Mouse (Mus musculus) forebrain, embryonic 12.5 days (tissue): ENCODE measurements at regions not wholly inside any gene's neighbourhood (a gene's known extent, or its start where the extent isn't known, plus 50 kb on each side); places are given as distances from the start of the nearest gene placed in this dataset.

Experiments
- ATAC-seq: fragments of 200-750 bp; cut with Nextera tagmentation; 2 replicates; pipeline ENCODE4 v1.8.0; 2017; ENCODE audit warnings: moderate TSS enrichment; ENCODE audit not compliant: low FRiP score
- H3K27ac ChIP-seq: fragments of 300-500 bp; sonication (generic); 2 replicates; pipeline ENCODE4 v1.5.1; 2016; ENCODE audit warnings: mild to moderate bottlenecking
- H3K27me3 ChIP-seq: fragments of 300-500 bp; sonication (generic); 2 replicates; pipeline ENCODE4 v1.6.1; 2016; ENCODE audit warnings: mild to moderate bottlenecking
- H3K36me3 ChIP-seq: fragments of 300-500 bp; sonication (generic); replicated peaks from 2 replicates; pipeline ENCODE4 v1.6.1; 2016; ENCODE audit warnings: mild to moderate bottlenecking
- H3K4me1 ChIP-seq: fragments of 300-500 bp; sonication (generic); 2 replicates; pipeline ENCODE4 v1.6.1; 2016
- H3K4me2 ChIP-seq: fragments of 300-500 bp; sonication (generic); 2 replicates; pipeline ENCODE4 v1.6.1; 2016; ENCODE audit warnings: mild to moderate bottlenecking, moderate library complexity
- H3K4me3 ChIP-seq: fragments of 300-500 bp; sonication (generic); replicated peaks from 2 replicates; pipeline ENCODE4 v1.5.1; 2016; ENCODE audit warnings: mild to moderate bottlenecking
- H3K9ac ChIP-seq: fragments of 300-500 bp; sonication (generic); 2 replicates; pipeline ENCODE4 v1.6.1; 2016; ENCODE audit warnings: mild to moderate bottlenecking
- H3K9me3 ChIP-seq: fragments of 300-500 bp; sonication (generic); 2 replicates; pipeline ENCODE4 v1.6.1; 2016
- WGBS: fragments of 180-500 bp; shearing (Covaris S2); methylation state at CpG from one replicate; pipeline ENCODE4 v1.1.7; 2016; 5-methylcytosine and 5-hydroxymethylcytosine counted together

DNA sequence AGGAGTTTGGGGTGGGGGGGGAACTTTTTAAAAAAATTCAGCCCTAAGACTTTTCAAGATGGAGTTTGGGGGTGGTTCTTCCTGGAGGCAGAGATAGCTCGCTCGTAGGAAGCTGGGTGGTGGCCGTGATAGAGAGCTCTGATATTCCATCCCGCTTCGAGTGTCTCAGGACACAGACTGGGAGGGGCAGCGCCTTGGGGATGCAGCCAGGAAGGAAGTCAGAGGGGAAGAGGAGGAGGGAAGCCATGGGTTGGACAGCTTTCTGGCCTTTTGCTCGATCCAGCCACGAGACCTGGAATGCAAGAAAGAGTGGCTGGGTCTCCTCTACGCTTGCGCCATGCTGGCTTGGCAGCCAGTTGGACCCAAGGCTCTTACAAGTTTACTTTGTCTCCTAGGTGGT is 95.1 kb upstream of the Sulf2 start:
- Histone ChIP-seq H3K4me2 (no peak overlapping the region), H3K9me3 (no peaks in the 10 kb centered on the region), H3K36me3 (no peaks in the 10 kb centered on the region), H3K27ac (no peak overlapping the region), H3K9ac (no peak overlapping the region), H3K27me3 (peaks cover 9% of the 10 kb centered on the region; the same call in 1 of the 2 replicates), H3K4me1 (peaks cover 7% of the 10 kb centered on the region; the same call in 1 of the 2 replicates), H3K4me3 (no peak overlapping the region)
- 91% methylated on average over 10 of the region's 10 CpGs for WGBS
- no peak for ATAC-seq

DNA sequence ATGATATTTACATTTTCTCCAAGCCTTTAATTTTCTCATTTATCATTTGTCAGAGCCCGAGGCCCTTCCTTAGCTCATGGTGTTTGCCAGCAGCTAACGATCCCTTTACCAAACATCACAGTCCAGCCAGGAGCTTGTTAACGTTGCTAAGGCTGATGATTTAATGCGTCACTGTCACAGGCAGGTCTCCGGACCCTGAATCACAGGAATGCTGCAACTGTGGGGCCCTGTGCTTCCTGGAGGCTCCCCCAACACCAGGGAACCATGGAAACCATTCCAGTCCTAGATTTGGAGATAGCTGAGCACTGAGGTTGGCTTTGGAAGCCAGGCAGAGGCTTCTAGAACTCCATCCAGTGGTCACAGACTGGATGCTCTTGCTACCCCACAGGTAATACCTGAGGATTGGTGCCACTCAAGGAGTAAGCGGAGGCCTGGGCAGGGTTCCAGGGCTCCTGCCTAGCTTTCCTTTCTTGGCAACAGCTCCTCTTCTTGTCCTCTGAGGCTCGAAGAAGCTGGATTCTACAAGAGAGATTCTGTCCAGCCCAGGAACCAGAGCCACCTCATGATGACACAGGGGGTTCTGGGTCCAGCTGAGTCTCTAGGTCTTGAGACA is 94.0 kb upstream of the Sulf2 start:
- Histone ChIP-seq H3K27ac (no peak overlapping the region), H3K4me3 (no peak overlapping the region), H3K27me3 (peaks cover 9% of the 10 kb centered on the region; the same call in 1 of the 2 replicates), H3K9me3 (no peaks in the 10 kb centered on the region), H3K4me2 (no peak overlapping the region), H3K36me3 (no peaks in the 10 kb centered on the region), H3K9ac (no peak overlapping the region), H3K4me1 (0 out of 2 replicates have a peak, but pooled peaks cover 4% of the 10 kb centered on the region)
- no peak for ATAC-seq
- WGBS = 40% methylated on average over 7 of the region's 7 CpGs

DNA sequence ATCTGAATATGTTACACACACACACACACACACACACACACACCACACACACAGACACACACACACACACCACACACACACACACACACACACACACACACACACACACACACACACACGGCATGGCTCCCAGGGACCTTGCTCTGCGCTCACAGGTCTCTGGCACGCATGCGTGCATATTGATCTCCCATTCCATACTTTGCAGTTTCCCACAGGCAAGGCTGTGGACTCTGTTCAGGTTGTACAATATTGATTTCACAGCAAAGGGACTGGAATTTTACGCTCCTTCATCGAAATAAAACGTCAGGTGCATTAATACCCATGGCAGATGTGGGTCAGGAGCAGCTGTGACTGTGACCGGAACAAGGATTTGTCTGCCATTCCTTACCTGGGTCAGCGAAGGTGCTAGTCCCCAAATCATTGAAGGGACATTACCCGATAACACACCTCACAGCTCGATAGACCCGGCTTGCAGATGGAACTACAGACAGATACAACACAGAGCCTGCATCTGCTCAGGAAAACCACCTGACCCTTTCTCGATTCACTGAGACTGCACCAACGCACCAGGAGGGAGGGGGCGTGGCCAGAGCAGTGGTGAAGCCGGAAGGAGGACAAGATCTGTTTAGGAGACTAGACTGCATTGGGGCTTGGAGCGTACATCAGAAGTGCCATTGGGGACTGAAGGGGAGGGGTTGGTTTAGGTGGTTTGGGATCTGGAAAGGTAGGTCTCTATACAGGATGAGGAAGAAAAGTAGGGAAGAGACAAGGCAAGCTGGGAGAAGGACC is 91.1 kb upstream of the Sulf2 start:
- WGBS = 80% methylated on average over 17 of the region's 17 CpGs
- Histone ChIP-seq H3K9me3 (no peaks in the 10 kb centered on the region), H3K36me3 (no peaks in the 10 kb centered on the region), H3K27me3 (peaks cover 9% of the 10 kb centered on the region; the same call in 1 of the 2 replicates), H3K4me1 (0 out of 2 replicates have a peak, but pooled peaks cover 4% of the 10 kb centered on the region), H3K9ac (no peak overlapping the region), H3K4me3 (no peak overlapping the region), H3K4me2 (no peak overlapping the region), H3K27ac (no peak overlapping the region)
- no peak for ATAC-seq

DNA sequence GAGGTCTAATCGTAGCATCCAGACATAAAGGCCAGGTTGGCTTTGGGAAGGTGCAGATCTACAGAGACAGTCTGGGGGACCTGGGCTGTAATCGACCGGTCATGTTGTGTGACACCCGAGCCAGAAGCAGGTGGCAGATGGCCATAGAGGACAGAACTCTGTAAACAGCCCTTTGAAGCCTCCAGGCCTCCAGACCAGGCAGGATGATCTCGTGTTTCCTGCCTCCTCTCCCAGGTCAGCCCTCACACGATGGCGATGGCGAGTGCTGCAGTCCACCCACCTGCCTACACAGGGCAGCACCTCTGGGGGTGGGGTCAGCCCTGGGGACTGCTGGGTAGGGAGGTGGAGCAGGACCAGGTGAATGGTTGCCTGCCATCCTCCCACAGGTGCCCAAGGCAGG is 89.8 kb upstream of the Sulf2 start:
- Histone ChIP-seq H3K27me3 (peaks cover 7% of the 10 kb centered on the region; the same call in 1 of the 2 replicates), H3K9me3 (peaks cover 6% of the 10 kb centered on the region; the same call in 1 of the 2 replicates), H3K4me2 (no peak overlapping the region), H3K36me3 (no peaks in the 10 kb centered on the region), H3K27ac (no peak overlapping the region), H3K9ac (no peak overlapping the region), H3K4me3 (no peak overlapping the region), H3K4me1 (0 out of 2 replicates have a peak, but pooled peaks cover 4% of the 10 kb centered on the region)
- WGBS = 77% methylated on average over 8 of the region's 8 CpGs
- ATAC-seq = no peak

DNA sequence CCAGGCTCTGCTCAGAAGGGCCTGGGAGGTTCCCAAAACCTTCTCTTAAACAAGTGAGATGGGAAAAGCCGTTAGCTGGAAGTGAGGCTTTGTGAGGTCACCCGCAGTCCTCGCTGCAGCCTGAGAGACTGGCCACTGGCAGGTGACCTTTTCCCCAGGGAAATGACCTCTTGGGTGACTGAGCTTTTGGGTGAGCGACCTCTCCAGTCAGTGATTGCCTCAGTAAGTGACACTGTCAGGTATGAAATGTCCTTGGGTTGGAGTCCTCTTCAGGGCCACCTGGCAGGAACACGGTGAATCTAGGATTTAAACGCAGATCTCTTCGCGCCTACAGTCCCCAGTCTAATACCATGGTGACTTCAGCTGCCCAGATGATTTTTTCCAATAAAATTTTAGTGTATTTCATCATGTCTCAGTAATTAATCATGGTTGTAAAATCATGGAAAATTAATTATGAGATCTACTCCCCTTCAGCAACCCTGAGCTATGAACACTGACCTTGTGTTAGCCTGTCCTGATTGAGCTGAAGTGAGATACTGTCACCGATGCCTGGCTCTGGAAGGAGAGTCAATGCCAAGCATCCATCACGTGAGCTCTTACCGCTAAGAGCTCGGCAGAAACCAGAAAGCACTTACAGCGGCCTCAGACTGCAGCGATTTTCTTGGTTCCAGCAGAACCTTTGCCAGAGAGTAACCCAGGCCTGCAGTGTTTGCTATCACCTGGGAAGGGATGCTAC is 87.5 kb upstream of the Sulf2 start:
- H3K4me3 ChIP-seq = no peak overlapping the region
- H3K4me1 ChIP-seq = no peaks in the 10 kb centered on the region
- H3K9me3 ChIP-seq = peaks cover 8% of the 10 kb centered on the region; the same call in 1 of the 2 replicates
- peaks cover 3% of the 10 kb centered on the region; the same call in 1 of the 2 replicates for H3K27me3 ChIP-seq
- no peaks in the 10 kb centered on the region for H3K36me3 ChIP-seq
- no peak for ATAC-seq
- WGBS = 81% methylated on average over 14 of the region's 14 CpGs
- no peak overlapping the region for H3K27ac ChIP-seq
- H3K4me2 ChIP-seq = no peak overlapping the region
- no peak overlapping the region for H3K9ac ChIP-seq

DNA sequence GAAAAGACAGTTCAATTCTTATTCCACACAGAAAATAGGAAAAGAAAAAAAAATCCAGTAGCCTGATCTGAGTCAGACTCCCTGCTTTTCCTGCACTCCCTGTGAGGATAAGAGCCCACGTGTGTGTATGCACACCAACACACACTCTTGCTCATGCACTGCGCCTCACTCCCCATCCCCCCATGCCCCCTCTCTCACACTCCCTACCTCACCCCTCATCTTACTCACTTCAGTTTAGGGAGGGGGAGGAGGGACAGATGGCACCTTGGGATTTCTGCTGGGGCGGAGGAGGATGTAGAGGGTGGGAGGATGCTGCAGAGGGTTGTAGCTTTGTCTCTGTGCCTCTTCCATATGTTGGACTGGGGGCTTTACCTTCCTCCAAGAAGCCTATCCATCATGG is 85.8 kb upstream of the Sulf2 start:
- no peak for ATAC-seq
- peaks cover 4% of the 10 kb centered on the region; the same call in 1 of the 2 replicates for H3K4me1 ChIP-seq
- WGBS = 89% methylated on average over 3 of the region's 3 CpGs
- H3K4me3 ChIP-seq = no peak overlapping the region
- peaks cover 8% of the 10 kb centered on the region; the same call in 1 of the 2 replicates for H3K9me3 ChIP-seq
- no peak overlapping the region for H3K4me2 ChIP-seq
- H3K9ac ChIP-seq = no peak overlapping the region
- no peaks in the 10 kb centered on the region for H3K36me3 ChIP-seq
- H3K27me3 ChIP-seq = no peaks in the 10 kb centered on the region
- H3K27ac ChIP-seq = no peak overlapping the region

DNA sequence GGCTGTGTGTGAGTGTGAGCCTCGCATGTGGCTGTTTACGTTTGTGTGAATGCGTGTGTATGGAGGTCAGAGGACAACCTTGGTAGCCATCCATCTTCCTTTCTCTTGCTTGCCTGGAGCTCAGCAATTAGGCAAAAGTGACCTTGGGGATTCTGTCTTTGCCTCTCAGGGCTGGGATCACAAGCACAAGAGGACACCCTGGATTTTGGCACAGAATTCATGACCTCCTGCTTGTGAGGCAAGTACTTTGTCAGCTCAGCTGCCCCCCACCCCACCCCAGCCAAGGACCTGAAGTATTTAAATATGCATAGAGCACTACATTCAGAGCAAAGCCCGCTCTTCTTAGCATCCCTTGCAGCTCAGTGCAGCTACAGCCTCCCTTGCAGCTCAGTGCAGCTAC is 84.6 kb upstream of the Sulf2 start:
- H3K4me2 ChIP-seq = no peak overlapping the region
- no peaks in the 10 kb centered on the region for H3K36me3 ChIP-seq
- H3K27me3 ChIP-seq = peaks cover 6% of the 10 kb centered on the region; the same call in 1 of the 2 replicates
- no peak overlapping the region for H3K9ac ChIP-seq
- no peak for ATAC-seq
- peaks cover 8% of the 10 kb centered on the region; the same call in 1 of the 2 replicates for H3K9me3 ChIP-seq
- peaks cover 4% of the 10 kb centered on the region; the same call in 1 of the 2 replicates for H3K4me1 ChIP-seq
- H3K27ac ChIP-seq = no peak overlapping the region
- 96% methylated on average over 4 of the region's 4 CpGs for WGBS
- no peak overlapping the region for H3K4me3 ChIP-seq

DNA sequence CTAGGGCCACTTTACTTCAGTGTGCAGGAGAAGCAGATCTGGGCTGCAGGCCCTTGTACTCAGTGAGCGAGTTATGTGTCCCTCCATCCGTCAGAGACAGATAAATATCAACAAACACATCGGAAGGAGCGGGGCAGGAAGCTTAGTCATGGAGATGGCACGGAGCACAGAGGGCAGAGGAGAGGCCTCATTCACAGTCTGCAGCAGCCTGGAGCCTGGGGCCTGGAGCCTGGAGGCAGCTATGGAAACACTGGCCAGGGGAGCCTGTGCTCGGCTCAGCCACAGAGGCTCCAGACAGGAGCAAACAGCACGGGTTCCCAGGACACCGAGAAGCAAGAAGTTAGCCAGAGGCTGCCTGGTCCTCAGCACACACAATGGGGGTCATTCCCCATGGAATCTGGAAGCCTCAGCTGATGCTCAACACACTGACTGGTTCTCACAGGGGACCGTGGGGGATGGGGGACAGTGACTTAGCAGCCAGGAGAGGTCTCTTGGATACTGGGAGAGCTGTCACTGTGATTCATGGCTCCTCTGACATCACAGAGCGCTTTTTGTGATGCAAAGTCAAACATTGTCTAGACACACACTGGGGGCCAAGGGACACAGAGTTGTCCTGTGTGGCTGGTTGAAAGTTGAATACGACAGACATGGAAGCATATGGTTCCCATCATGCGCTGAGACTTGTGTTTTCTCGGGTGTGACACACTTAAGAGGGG is 82.2 kb upstream of the Sulf2 start:
- H3K4me3 ChIP-seq = no peak overlapping the region
- no peak overlapping the region for H3K4me2 ChIP-seq
- no peak for ATAC-seq
- peaks cover 6% of the 10 kb centered on the region; the same call in 1 of the 2 replicates for H3K27me3 ChIP-seq
- no peak overlapping the region for H3K9ac ChIP-seq
- H3K36me3 ChIP-seq = no peaks in the 10 kb centered on the region
- H3K4me1 ChIP-seq = peaks cover 4% of the 10 kb centered on the region; the same call in 1 of the 2 replicates
- 69% methylated on average over 13 of the region's 13 CpGs for WGBS
- H3K27ac ChIP-seq = no peak overlapping the region
- peaks cover 8% of the 10 kb centered on the region; the same call in 1 of the 2 replicates for H3K9me3 ChIP-seq

DNA sequence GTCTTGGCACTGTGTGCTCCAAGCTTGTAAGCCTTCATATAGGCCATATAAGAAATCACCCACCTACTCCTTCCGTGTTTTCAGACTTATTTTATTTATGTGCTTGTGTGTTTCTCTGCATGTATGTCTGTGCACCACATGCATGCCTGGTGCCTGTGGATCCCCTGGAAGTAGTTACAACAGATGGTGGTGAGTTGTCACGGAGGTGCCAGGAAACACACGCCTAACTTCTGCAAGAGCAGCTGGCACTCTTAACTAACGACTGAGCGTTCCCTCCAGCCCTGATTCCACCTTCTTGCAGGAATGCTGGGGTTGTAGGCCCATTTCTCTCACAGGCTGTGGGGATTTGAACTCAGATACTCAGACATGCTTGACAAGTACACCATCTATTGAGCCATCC is 80.6 kb upstream of the Sulf2 start:
- H3K27me3 ChIP-seq = peaks cover 9% of the 10 kb centered on the region; the same call in 1 of the 2 replicates
- no peaks in the 10 kb centered on the region for H3K36me3 ChIP-seq
- no peak overlapping the region for H3K4me2 ChIP-seq
- H3K9me3 ChIP-seq = peaks cover 8% of the 10 kb centered on the region; the same call in 1 of the 2 replicates
- ATAC-seq = no peak
- H3K27ac ChIP-seq = no peak overlapping the region
- no peak overlapping the region for H3K4me3 ChIP-seq
- WGBS = 86% methylated on average over 5 of the region's 5 CpGs
- H3K4me1 ChIP-seq = peaks cover 4% of the 10 kb centered on the region; the same call in 1 of the 2 replicates
- no peak overlapping the region for H3K9ac ChIP-seq

DNA sequence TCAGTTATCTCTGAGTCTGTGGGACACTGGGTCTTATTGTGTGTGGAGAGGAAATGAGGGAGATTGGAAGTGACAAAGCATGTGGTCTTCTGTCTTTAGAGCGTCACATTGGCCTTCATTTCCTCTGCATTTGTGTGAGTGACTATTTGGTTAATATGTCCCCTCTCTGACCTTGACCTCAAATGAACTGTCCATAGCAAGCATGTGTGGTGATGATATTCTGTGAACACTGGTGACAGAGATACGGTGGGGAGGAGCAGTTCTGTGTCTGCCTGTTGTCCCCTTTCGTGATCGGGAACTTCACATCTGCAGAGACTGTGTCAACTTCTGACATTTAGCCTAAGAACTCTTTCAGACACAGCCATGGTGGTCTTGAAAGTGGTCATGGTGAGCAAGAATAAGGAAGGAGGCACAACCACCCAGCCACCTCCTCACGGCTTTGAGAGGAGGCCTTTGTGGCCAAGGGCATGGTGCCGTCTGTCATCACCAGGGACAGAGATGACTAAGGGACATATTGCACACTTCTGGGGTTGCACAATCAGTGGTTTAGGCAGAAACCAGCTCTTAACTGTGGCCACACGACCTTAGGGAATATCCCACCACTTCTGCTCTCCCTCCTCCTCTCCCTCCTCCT is 79.2 kb upstream of the Sulf2 start:
- Histone ChIP-seq H3K4me2 (no peak overlapping the region), H3K9me3 (no peaks in the 10 kb centered on the region), H3K27ac (no peak overlapping the region), H3K4me3 (no peak overlapping the region), H3K9ac (no peak overlapping the region), H3K27me3 (peaks cover 11% of the 10 kb centered on the region; the same call in 1 of the 2 replicates), H3K4me1 (peaks cover 4% of the 10 kb centered on the region; the same call in 1 of the 2 replicates), H3K36me3 (no peaks in the 10 kb centered on the region)
- no peak for ATAC-seq
- 80% methylated on average over 7 of the region's 7 CpGs for WGBS

DNA sequence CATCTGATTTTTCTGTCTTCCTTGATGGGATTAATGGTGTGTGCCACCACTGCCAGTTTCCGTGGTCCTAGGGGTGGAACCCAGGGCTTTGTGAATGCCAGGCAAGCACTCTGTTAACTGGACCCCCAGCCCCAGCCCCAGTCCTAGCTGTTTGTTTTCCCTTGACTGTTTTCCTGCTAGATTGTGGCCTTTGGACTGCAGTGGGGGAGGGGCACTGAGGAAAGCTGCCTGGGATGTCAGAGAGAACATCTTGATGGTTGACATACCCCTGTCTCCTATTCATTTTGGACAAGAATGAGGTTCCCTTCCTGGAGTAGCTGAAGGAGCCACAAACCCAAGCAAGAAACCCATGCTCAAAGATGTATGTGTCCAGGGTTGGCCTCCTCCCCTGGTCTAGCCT is 77.8 kb upstream of the Sulf2 start:
- no peak overlapping the region for H3K4me3 ChIP-seq
- H3K4me1 ChIP-seq = peaks cover 4% of the 10 kb centered on the region; the same call in 1 of the 2 replicates
- H3K9ac ChIP-seq = no peak overlapping the region
- H3K4me2 ChIP-seq = no peak overlapping the region
- no peak for ATAC-seq
- peaks cover 20% of the 10 kb centered on the region for H3K27me3 ChIP-seq
- H3K9me3 ChIP-seq = no peaks in the 10 kb centered on the region
- no peak overlapping the region for H3K27ac ChIP-seq
- H3K36me3 ChIP-seq = no peaks in the 10 kb centered on the region
- WGBS = 89% methylated on average over 1 of the region's 1 CpGs
